Mouse (Mus musculus): ENCODE results near the gene Usp11. TPM values are rescaled to one million over a fixed set of nuclear protein-coding genes. Genes with fewer than 3 reads are reported as not detected.
A peak's percentile ranks its signal among the peaks of the same experiment; 100 is the strongest.

Gene Usp11
- 8.1 and 13.8 TPM in 2 replicates for polyA plus RNA-seq (2011; ENCODE audit: insufficient read depth, insufficient read length, low replicate concordance, missing spikeins)

DNA sequence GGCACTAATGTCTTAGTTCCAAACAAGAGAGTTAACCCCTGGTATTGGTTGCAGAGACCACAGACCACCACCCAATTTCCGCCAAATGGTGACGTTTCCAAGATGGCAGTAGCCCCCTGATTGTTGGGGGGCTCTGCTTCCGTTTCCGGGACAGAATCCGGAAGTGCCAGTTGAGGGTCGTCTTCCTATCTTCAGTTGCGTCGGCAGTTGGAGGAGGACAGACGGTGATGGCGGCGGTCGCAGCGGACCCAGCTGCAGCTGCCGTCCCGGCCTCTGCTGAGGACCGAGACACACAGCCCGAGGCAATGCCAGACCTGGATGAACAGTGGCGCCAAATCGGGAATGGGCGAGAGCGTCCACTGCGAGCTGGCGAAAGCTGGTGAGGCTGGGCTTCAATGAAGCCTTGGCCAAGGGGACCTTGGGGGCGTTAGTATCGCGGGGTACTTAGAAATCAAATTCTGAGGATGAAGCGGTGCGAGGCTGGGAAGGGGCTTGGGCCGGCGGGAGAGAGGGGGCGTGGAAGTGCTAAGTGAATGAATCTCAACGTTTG lies at the start of gene Usp11:
TSS of gene Usp11 (plus strand) at position 166 of the 550 bp plus-strand sequence.
- TF ChIP-seq POLR2A (IDR thresholded peaks at IDR 0.05; ENCODE audit: borderline replicate concordance, control insufficient read depth, low read depth, low read length) (peak; percentile 28; the same call in 1 of the 2 replicates), CTCF (IDR thresholded peaks at IDR 0.05; ENCODE audit: control insufficient read depth, insufficient read depth, low read length) (no peak)
- peak within 1 kb of the TSS; percentile 71 for H3K27ac ChIP-seq (ENCODE audit: control insufficient read depth, insufficient read depth, low read depth, low read length, poor library complexity)

GRCm38 (mm10) chrX:20657593-20657992 lies 46.1 kb upstream of the Usp11 start:
- WGBS = 14% methylated on average over 5 of the region's 5 CpGs
- H3K27ac ChIP-seq (ENCODE audit: control insufficient read depth, insufficient read depth, low read depth, low read length, poor library complexity) = no peak overlapping the region
- no peak overlapping the region for H3K4me3 ChIP-seq (replicated peaks; ENCODE audit: control insufficient read depth, low read depth, low read length)
- H3K4me1 ChIP-seq (ENCODE audit: control insufficient read depth, insufficient read depth, low read length) = no peaks in the 10 kb centered on the region; the same call in 1 of the 2 replicates
- no peak for TF ChIP-seq CTCF (IDR thresholded peaks at IDR 0.05; ENCODE audit: control insufficient read depth, insufficient read depth, low read length)
- TF ChIP-seq POLR2A (IDR thresholded peaks at IDR 0.05; ENCODE audit: borderline replicate concordance, control insufficient read depth, low read depth, low read length) = no peak

More for the DNA sequence above, at the start of gene Usp11:
- Histone ChIP-seq H3K4me3 (replicated peaks; ENCODE audit: control insufficient read depth, low read depth, low read length) (peak within 1 kb of the TSS; percentile 88), H3K4me1 (ENCODE audit: control insufficient read depth, insufficient read depth, low read length) (no peaks in the 10 kb centered on the region)
- 12% methylated on average over 32 of the region's 32 CpGs for WGBS

GRCm38 (mm10) chrX:20658026-20658652 lies 45.6 kb upstream of the Usp11 start, which contains the start of gene Uba1:
TSS of gene Uba1 (plus strand) at chrX:20658326.
- WGBS = 8% methylated on average over 27 of the region's 27 CpGs
- H3K4me1 ChIP-seq (ENCODE audit: control insufficient read depth, insufficient read depth, low read length) = no peaks in the 10 kb centered on the region; the same call in 1 of the 2 replicates
- H3K4me3 ChIP-seq (replicated peaks; ENCODE audit: control insufficient read depth, low read depth, low read length) = peak within 1 kb of the TSS; percentile 77
- no peak for TF ChIP-seq CTCF (IDR thresholded peaks at IDR 0.05; ENCODE audit: control insufficient read depth, insufficient read depth, low read length)
- peak; percentile 27; the same call in 1 of the 2 replicates for TF ChIP-seq POLR2A (IDR thresholded peaks at IDR 0.05; ENCODE audit: borderline replicate concordance, control insufficient read depth, low read depth, low read length)
- H3K27ac ChIP-seq (ENCODE audit: control insufficient read depth, insufficient read depth, low read depth, low read length, poor library complexity) = peak within 1 kb of the TSS; percentile 39

- 16% methylated on average over 24 of the region's 24 CpGs for WGBS
- H3K4me3 ChIP-seq (replicated peaks; ENCODE audit: control insufficient read depth, low read depth, low read length) = peak overlapping the region; percentile 77
- H3K27ac ChIP-seq (ENCODE audit: control insufficient read depth, insufficient read depth, low read depth, low read length, poor library complexity) = peak overlapping the region; percentile 7
- TF ChIP-seq POLR2A (IDR thresholded peaks at IDR 0.05; ENCODE audit: borderline replicate concordance, control insufficient read depth, low read depth, low read length) = no peak
- no peak for TF ChIP-seq CTCF (IDR thresholded peaks at IDR 0.05; ENCODE audit: control insufficient read depth, insufficient read depth, low read length)
- no peaks in the 10 kb centered on the region; the same call in 1 of the 2 replicates for H3K4me1 ChIP-seq (ENCODE audit: control insufficient read depth, insufficient read depth, low read length)
Measured at GRCm38 (mm10) chrX:20658891-20659406, 44.8 kb upstream of the Usp11 start.

DNA sequence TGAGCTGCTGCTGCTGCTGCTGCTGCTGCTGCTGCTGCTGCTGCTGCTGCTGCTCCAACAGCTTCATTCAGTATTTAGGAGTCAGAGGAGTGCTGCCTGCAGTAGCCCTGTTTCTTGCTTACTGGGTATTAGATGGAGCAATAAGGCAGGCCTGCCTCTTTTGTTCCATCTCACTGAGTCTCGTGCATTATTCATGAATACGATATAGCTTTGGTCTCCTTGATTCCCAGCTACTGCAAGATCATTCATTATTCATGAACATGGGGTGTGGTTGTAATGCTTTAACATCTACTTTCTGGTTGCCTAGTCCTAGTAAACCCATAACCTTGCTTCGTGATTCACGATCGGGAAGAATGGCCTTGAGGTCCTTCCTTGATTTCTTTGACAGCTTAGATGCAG lies 41.4 kb upstream of the Usp11 start:
- Histone ChIP-seq H3K4me3 (replicated peaks; ENCODE audit: control insufficient read depth, low read depth, low read length) (no peak overlapping the region), H3K27ac (ENCODE audit: control insufficient read depth, insufficient read depth, low read depth, low read length, poor library complexity) (no peak overlapping the region), H3K4me1 (ENCODE audit: control insufficient read depth, insufficient read depth, low read length) (no peaks in the 10 kb centered on the region; the same call in 1 of the 2 replicates)
- WGBS = 28% methylated on average over 5 of the region's 5 CpGs
- TF ChIP-seq POLR2A (IDR thresholded peaks at IDR 0.05; ENCODE audit: borderline replicate concordance, control insufficient read depth, low read depth, low read length) = no peak
- TF ChIP-seq CTCF (IDR thresholded peaks at IDR 0.05; ENCODE audit: control insufficient read depth, insufficient read depth, low read length) = no peak

DNA sequence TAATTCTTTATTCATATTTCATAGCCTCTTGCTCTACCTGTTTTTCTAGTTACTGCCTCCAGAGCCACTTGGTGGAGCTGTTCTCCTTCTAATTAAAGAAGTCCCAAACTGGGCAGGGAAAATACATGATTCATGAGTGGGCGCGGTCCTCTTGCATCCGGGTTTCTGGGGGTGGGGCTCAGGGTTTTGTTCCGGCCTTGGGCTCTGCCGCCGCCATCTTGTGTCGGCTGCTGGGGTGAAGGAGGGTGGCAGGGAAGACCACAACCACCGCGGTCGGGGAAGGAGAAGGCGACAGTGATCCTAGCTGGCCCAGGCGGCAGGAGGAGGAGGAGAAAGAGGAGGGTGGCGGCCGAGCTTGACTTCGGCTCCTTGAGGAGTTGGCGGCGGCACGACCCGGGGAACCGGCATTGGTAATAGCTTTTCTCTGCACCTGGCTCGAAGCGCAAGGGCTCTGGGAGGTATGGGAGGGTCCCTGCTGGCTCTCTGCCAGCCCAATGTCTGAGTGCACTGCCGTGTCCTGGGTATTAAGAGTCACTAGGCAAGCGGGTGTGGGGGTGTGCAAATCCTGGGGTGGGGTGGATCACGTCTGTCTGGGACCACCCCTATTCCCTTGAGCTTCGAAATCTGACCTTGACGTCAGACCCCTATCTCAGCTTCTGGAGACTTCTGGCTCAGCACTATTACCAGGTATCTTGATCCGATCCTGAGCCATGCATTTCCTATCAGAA lies 40.8 kb upstream of the Usp11 start:
- H3K27ac ChIP-seq (ENCODE audit: control insufficient read depth, insufficient read depth, low read depth, low read length, poor library complexity) = peak overlapping the region; percentile 75
- WGBS = 14% methylated on average over 27 of the region's 28 CpGs
- peak overlapping the region; percentile 99 for H3K4me3 ChIP-seq (replicated peaks; ENCODE audit: control insufficient read depth, low read depth, low read length)

DNA sequence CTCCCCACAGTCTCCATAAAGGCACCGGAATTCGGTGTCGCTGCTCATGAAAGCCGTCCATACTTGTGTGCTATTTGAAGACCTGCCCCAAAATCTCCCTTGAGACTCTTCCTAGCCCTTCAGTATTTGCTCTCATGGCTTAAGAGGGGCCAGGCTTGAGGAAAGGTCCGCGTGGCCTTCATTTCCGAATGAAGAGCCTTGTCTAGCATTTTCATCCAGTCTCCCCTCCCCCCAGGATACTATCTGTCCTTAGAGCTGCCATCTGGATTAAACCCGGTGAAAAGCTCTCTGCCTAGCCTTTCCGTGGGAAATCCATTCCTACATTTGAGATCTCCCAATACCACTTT lies 40.3 kb upstream of the Usp11 start:
- Histone ChIP-seq H3K4me3 (replicated peaks; ENCODE audit: control insufficient read depth, low read depth, low read length) (peak overlapping the region; percentile 99), H3K4me1 (ENCODE audit: control insufficient read depth, insufficient read depth, low read length) (no peaks in the 10 kb centered on the region), H3K27ac (ENCODE audit: control insufficient read depth, insufficient read depth, low read depth, low read length, poor library complexity) (no peak overlapping the region)
- no peak for TF ChIP-seq CTCF (IDR thresholded peaks at IDR 0.05; ENCODE audit: control insufficient read depth, insufficient read depth, low read length)
- 6% methylated on average over 9 of the region's 9 CpGs for WGBS

More for the DNA sequence above, 40.8 kb upstream of the Usp11 start:
- no peaks in the 10 kb centered on the region for H3K4me1 ChIP-seq (ENCODE audit: control insufficient read depth, insufficient read depth, low read length)
- TF ChIP-seq POLR2A (IDR thresholded peaks at IDR 0.05; ENCODE audit: borderline replicate concordance, control insufficient read depth, low read depth, low read length) = peak; percentile 67; the same call in 1 of the 2 replicates
- TF ChIP-seq CTCF (IDR thresholded peaks at IDR 0.05; ENCODE audit: control insufficient read depth, insufficient read depth, low read length) = no peak

DNA sequence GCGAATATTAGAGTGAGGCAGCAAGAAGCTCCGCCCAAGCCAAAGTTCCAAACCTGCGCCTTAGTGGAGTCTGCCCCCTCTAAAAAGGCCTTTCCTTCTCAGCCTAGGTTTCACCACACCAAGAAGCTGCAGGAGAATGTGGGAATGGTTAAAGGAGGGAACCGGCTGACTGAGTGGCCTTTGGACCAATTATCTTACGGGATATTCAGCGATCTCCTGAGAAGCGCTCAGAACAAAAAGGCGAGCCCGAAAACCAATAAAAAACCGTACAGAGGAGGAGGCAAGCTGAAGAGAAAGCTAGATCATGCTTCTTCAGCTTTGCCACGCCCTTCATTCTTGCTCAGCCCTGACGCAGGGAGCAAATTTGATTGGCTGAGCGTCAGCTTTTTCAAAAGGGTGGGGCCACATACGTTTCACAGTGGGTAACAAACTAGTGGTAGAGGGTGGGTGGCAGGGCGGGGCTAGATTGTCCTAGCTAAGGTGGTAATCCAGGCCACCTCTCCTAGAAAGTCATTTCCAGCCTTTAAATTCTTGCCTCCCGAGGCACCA lies 16.1 kb upstream of the Usp11 start, which contains the start of gene Cdk16:
TSS of gene Cdk16 (plus strand) at position 436 of the 549 bp plus-strand sequence.
- Histone ChIP-seq H3K4me3 (replicated peaks; ENCODE audit: control insufficient read depth, low read depth, low read length) (peak within 1 kb of the TSS; percentile 90), H3K27ac (ENCODE audit: control insufficient read depth, insufficient read depth, low read depth, low read length, poor library complexity) (peak within 1 kb of the TSS; percentile 96), H3K4me1 (ENCODE audit: control insufficient read depth, insufficient read depth, low read length) (no peaks in the 10 kb centered on the region)
- TF ChIP-seq CTCF (IDR thresholded peaks at IDR 0.05; ENCODE audit: control insufficient read depth, insufficient read depth, low read length) (no peak), POLR2A (IDR thresholded peaks at IDR 0.05; ENCODE audit: borderline replicate concordance, control insufficient read depth, low read depth, low read length) (no peak)
- 13% methylated on average over 16 of the region's 16 CpGs for WGBS
